Mouse (Mus musculus): ENCODE data around the gene Il6ra.

GRCm38 (mm10) chr3:89853752-89854151 is 59.2 kb downstream of the Il6ra start:
- TF ChIP-seq CTCF (IDR thresholded peaks at IDR 0.05; ENCODE audit: borderline replicate concordance, control insufficient read depth, extremely low read depth, insufficient read depth, low read length, poor library complexity) (no peak), POLR2A (IDR thresholded peaks at IDR 0.05; ENCODE audit: control insufficient read depth, extremely low read depth, insufficient read depth, low read length, poor library complexity) (no peak)
